Mouse (Mus musculus): Measurements from ENCODE around the gene Gpatch4. TPM values are rescaled to one million over a fixed set of nuclear protein-coding genes. Genes with fewer than 3 reads are reported as not detected.

Gene Gpatch4
- 28.9 and 29.1 TPM in 2 replicates for polyA plus RNA-seq (2016; fragmentation: Nextera tagmentation; extraction: Ambion mirVana)

GRCm38 (mm10) chr3:88042661-88043421 lies at the start of gene Gpatch4:
Gene Gpatch4 (plus strand): TSS chr3:88043108.
- WGBS: 12% methylated on average over 36 of the region's 36 CpGs
- peak within 1 kb of the TSS; percentile 69 for H3K4me3 ChIP-seq
- peak; percentile 83 for ATAC-seq (ENCODE audit: low FRiP score, low read depth)
- peaks cover 9% of the 10 kb centered on the region; the same call in 1 of the 2 replicates for H3K27me3 ChIP-seq (replicated peaks)
- no peak within 1 kb of the TSS for H3K27ac ChIP-seq
- peaks cover 10% of the 10 kb centered on the region for H3K4me1 ChIP-seq
- H3K4me2 ChIP-seq (replicated peaks): peak within 1 kb of the TSS; percentile 65
- H3K9me3 ChIP-seq: no peaks in the 10 kb centered on the region
- H3K36me3 ChIP-seq: no peaks in the 10 kb centered on the region
- peak within 1 kb of the TSS; percentile 51 for H3K9ac ChIP-seq

- H3K27ac ChIP-seq: no peak overlapping the region
- H3K4me2 ChIP-seq (replicated peaks): no peak overlapping the region
- H3K9me3 ChIP-seq: no peaks in the 10 kb centered on the region
- H3K4me3 ChIP-seq: no peak overlapping the region
- H3K27me3 ChIP-seq (replicated peaks): peaks cover 94% of the 10 kb centered on the region
- ATAC-seq (ENCODE audit: low FRiP score, low read depth): no peak
- peaks cover 13% of the 10 kb centered on the region for H3K4me1 ChIP-seq
- WGBS: 0% methylated on average over 5 of the region's 6 CpGs
- no peak overlapping the region for H3K9ac ChIP-seq
- no peaks in the 10 kb centered on the region for H3K36me3 ChIP-seq
These were observed 49.5 kb upstream of the Gpatch4 start for GRCm38 (mm10) chr3:87993436-87993835.

GRCm38 (mm10) chr3:87995331-87995730 lies 47.6 kb upstream of the Gpatch4 start:
- H3K4me3 ChIP-seq: no peak overlapping the region

GRCm38 (mm10) chr3:87996401-87996800 lies 46.5 kb upstream of the Gpatch4 start:
- Histone ChIP-seq H3K4me1 (peaks cover 26% of the 10 kb centered on the region), H3K9ac (peak overlapping the region; percentile 51; the same call in 1 of the 2 replicates), H3K9me3 (no peaks in the 10 kb centered on the region), H3K27me3 (replicated peaks) (peaks cover 98% of the 10 kb centered on the region), H3K27ac (no peak overlapping the region), H3K36me3 (no peaks in the 10 kb centered on the region), H3K4me3 (peak overlapping the region; percentile 37; the same call in 1 of the 2 replicates), H3K4me2 (replicated peaks) (peak overlapping the region; percentile 66)
- ATAC-seq (ENCODE audit: low FRiP score, low read depth): no peak
- WGBS: 2% methylated on average over 15 of the region's 15 CpGs

More at GRCm38 (mm10) chr3:87995331-87995730, 47.6 kb upstream of the Gpatch4 start:
- ATAC-seq (ENCODE audit: low FRiP score, low read depth): no peak
- H3K9me3 ChIP-seq: no peaks in the 10 kb centered on the region
- no peak overlapping the region for H3K9ac ChIP-seq
- H3K4me2 ChIP-seq (replicated peaks): no peak overlapping the region
- H3K4me1 ChIP-seq: peaks cover 23% of the 10 kb centered on the region
- H3K27ac ChIP-seq: no peak overlapping the region
- no peaks in the 10 kb centered on the region for H3K36me3 ChIP-seq
- 32% methylated on average over 11 of the region's 11 CpGs for WGBS
- peaks cover 99% of the 10 kb centered on the region for H3K27me3 ChIP-seq (replicated peaks)

GRCm38 (mm10) chr3:87996971-87997614 lies 45.8 kb upstream of the Gpatch4 start:
- H3K9me3 ChIP-seq: no peaks in the 10 kb centered on the region
- peaks cover 28% of the 10 kb centered on the region for H3K4me1 ChIP-seq
- no peaks in the 10 kb centered on the region for H3K36me3 ChIP-seq
- H3K27ac ChIP-seq: no peak overlapping the region
- H3K9ac ChIP-seq: peak overlapping the region; percentile 51
- peaks cover 98% of the 10 kb centered on the region for H3K27me3 ChIP-seq (replicated peaks)
- under 1% methylated on average over 49 of the region's 49 CpGs for WGBS
- peak overlapping the region; percentile 37 for H3K4me3 ChIP-seq
- ATAC-seq (ENCODE audit: low FRiP score, low read depth): no peak
- peak overlapping the region; percentile 66 for H3K4me2 ChIP-seq (replicated peaks)

GRCm38 (mm10) chr3:87998747-87999146 lies 44.2 kb upstream of the Gpatch4 start:
- no peak for ATAC-seq (ENCODE audit: low FRiP score, low read depth)
- H3K9ac ChIP-seq: no peak overlapping the region

GRCm38 (mm10) chr3:87999243-87999895 lies 43.5 kb upstream of the Gpatch4 start:
- no peak for ATAC-seq (ENCODE audit: low FRiP score, low read depth)
- Histone ChIP-seq H3K36me3 (no peaks in the 10 kb centered on the region), H3K4me2 (replicated peaks) (peak overlapping the region; percentile 80), H3K4me3 (peak overlapping the region; percentile 43), H3K4me1 (peaks cover 34% of the 10 kb centered on the region), H3K9ac (peak overlapping the region; percentile 45), H3K9me3 (no peaks in the 10 kb centered on the region), H3K27me3 (replicated peaks) (peaks cover 94% of the 10 kb centered on the region), H3K27ac (no peak overlapping the region)
- 1% methylated on average over 38 of the region's 38 CpGs for WGBS

More at GRCm38 (mm10) chr3:87998747-87999146, 44.2 kb upstream of the Gpatch4 start:
- peaks cover 99% of the 10 kb centered on the region for H3K27me3 ChIP-seq (replicated peaks)
- no peak overlapping the region for H3K27ac ChIP-seq
- no peaks in the 10 kb centered on the region for H3K9me3 ChIP-seq
- no peak overlapping the region for H3K4me2 ChIP-seq (replicated peaks)
- H3K4me3 ChIP-seq: no peak overlapping the region
- 6% methylated on average over 7 of the region's 7 CpGs for WGBS
- no peaks in the 10 kb centered on the region for H3K36me3 ChIP-seq
- peaks cover 34% of the 10 kb centered on the region for H3K4me1 ChIP-seq

GRCm38 (mm10) chr3:88000181-88000580 lies 42.7 kb upstream of the Gpatch4 start, which contains the start of gene Bcan:
Gene Bcan (minus strand): TSS chr3:88000230.
- ATAC-seq (ENCODE audit: low FRiP score, low read depth): no peak
- under 1% methylated on average over 39 of the region's 39 CpGs for WGBS
- H3K27me3 ChIP-seq (replicated peaks): peaks cover 90% of the 10 kb centered on the region
- H3K36me3 ChIP-seq: no peaks in the 10 kb centered on the region
- no peak within 1 kb of the TSS for H3K27ac ChIP-seq
- peaks cover 34% of the 10 kb centered on the region for H3K4me1 ChIP-seq
- peak within 1 kb of the TSS; percentile 43 for H3K4me3 ChIP-seq
- peak within 1 kb of the TSS; percentile 45 for H3K9ac ChIP-seq
- no peaks in the 10 kb centered on the region for H3K9me3 ChIP-seq
- peak within 1 kb of the TSS; percentile 80 for H3K4me2 ChIP-seq (replicated peaks)

GRCm38 (mm10) chr3:88000816-88001595 lies 41.9 kb upstream of the Gpatch4 start:
- Histone ChIP-seq H3K4me2 (replicated peaks) (peak overlapping the region; percentile 80), H3K27ac (no peak overlapping the region), H3K9me3 (0 out of 2 replicates have a peak, but pooled peaks cover 2% of the 10 kb centered on the region), H3K4me1 (peaks cover 34% of the 10 kb centered on the region), H3K4me3 (no peak overlapping the region), H3K27me3 (replicated peaks) (peaks cover 82% of the 10 kb centered on the region), H3K36me3 (no peaks in the 10 kb centered on the region), H3K9ac (no peak overlapping the region)
- no peak for ATAC-seq (ENCODE audit: low FRiP score, low read depth)
- 14% methylated on average over 11 of the region's 11 CpGs for WGBS

GRCm38 (mm10) chr3:88002291-88002976 lies 40.5 kb upstream of the Gpatch4 start:
- H3K4me1 ChIP-seq: peaks cover 22% of the 10 kb centered on the region
- no peak overlapping the region for H3K27ac ChIP-seq
- 7% methylated on average over 17 of the region's 17 CpGs for WGBS
- no peak overlapping the region for H3K9ac ChIP-seq
- 0 out of 2 replicates have a peak overlapping the region, but pooled peaks have one; percentile 7 for H3K4me3 ChIP-seq
- H3K27me3 ChIP-seq (replicated peaks): peaks cover 67% of the 10 kb centered on the region
- ATAC-seq (ENCODE audit: low FRiP score, low read depth): no peak; the same call in 1 of the 2 replicates
- H3K36me3 ChIP-seq: no peaks in the 10 kb centered on the region
- H3K9me3 ChIP-seq: 0 out of 2 replicates have a peak, but pooled peaks cover 6% of the 10 kb centered on the region
- peak overlapping the region; percentile 0; the same call in 1 of the 2 replicates for H3K4me2 ChIP-seq (replicated peaks)
